Mouse (Mus musculus) A20 (cell line): Measurements from ENCODE around the gene Sdk1.

Source experiments
- DNase-seq: peaks from one replicate; pipeline ENCODE4 v3.0.0-alpha.2; 2011; ENCODE audit warnings: low read depth, low spot score

Sdk1 gene

DNA sequence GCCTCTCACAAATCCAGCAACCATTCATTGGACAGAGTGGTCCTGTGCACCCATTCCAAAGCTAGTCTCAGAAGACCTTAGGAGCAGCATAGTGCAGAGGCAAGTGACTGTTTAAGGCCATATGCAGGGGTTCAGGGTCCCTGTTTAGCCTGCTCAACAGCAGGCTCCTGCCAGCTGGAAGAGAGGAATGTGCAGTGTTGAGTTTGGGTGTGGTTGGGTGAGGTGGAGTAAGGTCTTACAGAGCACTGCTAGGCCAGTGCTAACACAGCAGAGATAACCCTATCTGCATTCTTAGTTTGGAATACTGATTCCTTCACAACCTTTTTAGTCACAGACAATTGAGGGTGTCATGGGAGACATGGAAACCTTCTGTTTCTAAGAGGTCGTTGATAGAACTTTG, 206.0 kb downstream of the Sdk1 start:
- DNase-seq, result no peak

DNA sequence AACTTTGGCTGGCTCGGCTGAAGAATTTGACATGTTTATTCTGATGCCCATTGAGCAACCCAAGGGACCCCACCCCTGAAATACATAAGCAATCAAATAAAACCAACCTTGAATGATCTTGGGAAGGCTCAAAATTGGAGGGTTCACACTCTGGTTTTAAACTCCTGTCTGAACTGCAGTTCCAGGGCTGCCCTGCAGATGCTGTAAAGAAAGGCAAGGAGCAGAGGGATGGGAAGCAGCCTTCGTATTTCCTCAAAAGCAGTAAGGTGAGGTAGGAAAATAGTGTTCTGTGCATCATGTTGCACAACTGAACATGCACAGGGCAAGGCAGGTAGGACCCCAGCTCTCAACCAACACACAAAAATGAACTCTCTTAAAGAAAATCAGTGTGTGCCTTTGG, 222.1 kb downstream of the Sdk1 start:
- DNase-seq, result no peak

DNA sequence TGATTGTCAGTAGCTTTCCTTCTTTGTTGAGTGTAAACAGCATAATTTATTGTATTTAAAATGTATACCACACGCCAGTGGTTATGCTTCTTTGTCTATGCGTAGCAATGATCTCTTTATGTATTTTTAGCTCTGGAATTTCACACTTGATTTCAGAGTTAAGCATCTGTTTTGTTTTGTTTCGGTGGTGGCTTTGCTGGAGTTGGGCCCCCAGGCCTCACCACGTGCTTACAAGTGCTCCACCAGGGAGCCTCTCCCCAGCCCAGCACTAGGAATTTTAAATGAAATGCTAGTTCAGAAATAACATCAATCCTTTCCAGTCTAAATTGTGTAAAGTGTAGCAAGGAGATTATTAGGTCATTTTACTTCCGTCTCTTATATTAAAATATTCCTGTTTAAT, 227.5 kb downstream of the Sdk1 start:
- no peak for DNase-seq

DNA sequence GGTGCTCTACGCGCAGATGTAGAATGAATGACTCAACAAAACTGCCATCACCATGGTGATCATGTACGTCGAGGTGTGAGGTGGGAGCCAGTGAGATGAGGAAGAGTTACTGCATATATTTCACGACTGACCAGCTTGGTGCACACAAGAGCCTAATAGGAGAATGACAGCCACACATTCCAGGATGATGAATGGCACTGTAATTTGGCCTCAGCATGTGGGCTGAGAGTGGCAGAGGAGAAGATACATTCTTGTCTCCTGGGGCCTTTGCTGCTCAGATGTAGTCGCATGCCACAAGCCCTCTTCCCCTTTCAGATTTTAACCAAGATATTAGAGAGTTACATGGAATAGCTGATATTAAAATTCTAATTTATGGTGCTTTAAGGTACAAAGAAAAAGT, 264.0 kb downstream of the Sdk1 start:
- no peak for DNase-seq

DNA sequence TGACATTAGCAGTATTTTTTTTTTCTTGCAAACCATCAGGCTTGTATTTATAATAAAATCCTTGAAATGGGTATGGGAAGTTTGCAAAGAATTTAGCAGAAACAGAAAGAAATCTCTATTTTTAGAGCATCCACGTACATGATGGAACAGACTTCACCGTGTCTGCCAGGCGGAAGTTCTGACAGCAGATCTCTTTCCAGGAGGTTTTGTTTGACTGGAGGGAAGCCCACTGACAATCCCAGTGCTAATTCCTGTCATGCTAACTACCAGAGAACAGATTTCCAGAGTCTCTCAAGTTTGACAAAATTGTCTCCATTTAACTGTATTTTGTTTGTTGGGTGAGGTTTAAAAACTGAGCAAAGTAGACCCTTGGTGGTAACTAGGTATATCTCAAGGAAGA, 265.1 kb downstream of the Sdk1 start:
- no peak for DNase-seq

DNA sequence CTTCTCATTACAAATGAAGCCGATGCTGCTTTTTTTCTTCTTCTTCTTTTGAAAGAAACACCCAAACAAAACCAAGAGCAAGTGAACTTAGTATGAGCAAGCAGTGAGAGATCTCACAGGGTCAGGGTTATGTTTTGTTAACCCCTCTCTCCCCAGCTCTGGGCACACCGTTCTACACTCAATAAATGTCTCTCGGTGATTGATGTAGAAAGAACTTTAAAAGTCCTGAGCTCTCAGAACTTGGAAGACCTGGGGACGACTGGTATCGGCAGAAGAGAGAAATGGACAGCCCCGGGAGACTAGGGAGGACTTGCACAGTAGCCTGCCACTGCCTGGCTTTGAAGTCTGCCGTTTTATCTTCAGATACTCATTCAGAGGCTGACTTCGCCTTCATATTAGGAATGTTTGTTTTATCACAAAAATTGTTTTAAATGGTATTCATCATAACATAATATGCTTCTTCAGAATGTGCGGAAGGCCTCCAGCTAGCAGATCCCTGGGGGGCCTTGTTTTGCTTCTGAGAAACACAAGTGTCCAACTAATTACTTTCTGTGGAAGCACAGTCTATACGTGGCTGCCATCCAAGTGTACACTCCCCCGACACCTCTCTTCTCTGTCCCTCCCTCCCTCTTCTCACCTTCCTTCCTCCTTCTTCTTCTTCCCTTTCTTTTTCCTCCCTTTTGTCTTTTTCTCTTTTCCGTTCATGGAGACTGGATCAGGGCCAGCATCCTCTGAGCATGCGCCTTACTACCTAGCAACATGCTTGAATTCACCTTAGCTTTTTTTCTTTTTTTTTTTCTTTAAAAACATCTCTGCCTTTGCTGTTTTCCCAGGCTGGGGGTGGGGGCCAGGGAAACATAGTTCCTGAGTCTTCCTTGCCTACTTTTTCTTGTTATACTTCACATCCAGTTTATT, 283.8 kb downstream of the Sdk1 start:
- DNase-seq, result no peak

DNA sequence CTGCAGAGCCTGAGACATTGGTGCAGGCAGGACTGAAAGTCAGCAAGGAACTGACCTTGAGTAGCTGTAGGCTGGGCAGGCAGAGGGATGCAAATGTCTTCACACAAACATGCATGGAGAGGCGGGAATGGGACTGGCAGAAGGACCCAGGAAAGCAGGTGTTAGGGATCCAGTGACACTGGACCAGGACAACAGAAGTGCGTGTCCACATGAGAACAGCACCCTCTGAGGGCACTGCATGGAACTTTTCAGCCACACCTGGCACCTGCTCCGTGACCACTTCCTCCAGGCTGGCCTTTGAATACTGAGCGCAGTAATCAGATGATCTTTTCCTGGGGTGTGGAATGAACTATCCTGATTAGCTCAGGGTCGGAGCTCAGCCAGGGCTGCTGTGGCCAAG, 298.9 kb downstream of the Sdk1 start:
- no peak for DNase-seq

DNA sequence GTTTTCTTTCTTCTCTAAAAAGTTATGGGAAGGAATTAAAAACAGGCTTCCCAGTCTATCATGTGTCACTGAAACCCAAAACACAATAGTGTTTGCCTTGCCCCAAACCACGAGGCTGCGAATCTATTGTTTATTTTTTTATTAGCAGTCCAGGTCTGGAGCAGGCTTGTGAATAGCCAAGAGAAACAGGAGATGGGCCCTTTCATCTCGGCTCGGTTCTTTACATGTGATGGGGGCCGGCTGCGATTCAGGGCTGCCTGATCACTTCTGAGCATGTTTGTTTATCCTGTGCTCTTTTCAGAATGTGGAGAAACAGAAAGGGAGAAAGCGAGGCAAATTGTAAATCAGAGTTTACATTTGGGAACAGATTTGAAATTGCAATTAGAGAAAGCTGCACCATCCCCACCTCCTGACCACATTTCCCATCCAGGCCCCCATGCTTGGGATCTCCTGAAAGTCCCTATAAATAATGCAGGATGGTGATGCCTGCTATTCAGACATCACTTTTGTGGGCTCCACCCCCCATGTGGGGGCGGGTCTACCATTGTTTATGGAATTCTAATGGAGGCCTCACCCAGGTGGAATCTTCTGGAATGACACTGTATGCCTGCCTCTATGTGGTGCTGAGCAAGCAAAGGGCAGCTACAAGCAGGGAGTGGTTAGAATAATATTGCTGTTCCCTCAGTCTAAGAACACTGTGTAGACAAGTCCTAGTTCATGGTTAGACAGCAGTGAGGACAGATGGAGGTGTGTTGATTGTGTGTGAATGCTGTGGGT, 301.8 kb downstream of the Sdk1 start:
- DNase-seq, result no peak

DNA sequence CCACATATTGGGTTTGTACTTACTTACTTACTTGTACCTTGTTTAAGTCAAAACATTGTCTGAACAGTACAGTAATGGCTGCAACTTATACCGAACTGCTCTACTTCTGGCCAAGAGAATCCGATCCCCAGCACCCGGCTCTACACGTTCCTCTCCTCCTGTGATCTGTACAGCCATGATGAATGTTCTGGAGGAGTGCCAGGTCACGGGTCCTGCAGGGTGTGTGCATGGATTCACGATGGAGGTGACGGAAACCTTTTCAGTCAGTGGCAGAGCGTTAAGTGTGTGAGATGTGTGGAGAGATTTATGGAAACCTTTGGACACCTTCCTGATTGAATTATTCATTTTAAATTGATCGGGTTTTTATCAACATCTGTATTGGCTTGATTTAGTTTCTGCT, 312.2 kb downstream of the Sdk1 start:
- DNase-seq, result no peak

DNA sequence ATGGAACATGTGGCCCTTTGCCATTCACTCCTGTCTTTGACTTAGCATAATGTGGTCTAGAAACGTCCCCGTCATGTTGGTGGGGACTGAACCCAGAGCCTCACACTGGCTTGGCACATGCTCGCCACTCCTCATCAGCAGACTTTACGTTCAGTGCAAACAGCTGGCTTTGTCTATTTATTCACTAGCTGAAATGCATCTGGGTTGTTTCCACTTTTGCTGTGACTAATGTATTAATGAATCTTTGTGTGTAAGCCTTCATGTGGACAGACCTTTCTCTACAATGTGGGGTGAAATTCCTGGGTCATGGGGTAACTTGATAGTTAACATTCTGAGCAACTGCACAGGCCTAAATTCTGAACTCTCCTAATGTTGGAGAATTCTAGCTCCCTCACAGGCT, 317.4 kb downstream of the Sdk1 start:
- DNase-seq, result no peak

DNA sequence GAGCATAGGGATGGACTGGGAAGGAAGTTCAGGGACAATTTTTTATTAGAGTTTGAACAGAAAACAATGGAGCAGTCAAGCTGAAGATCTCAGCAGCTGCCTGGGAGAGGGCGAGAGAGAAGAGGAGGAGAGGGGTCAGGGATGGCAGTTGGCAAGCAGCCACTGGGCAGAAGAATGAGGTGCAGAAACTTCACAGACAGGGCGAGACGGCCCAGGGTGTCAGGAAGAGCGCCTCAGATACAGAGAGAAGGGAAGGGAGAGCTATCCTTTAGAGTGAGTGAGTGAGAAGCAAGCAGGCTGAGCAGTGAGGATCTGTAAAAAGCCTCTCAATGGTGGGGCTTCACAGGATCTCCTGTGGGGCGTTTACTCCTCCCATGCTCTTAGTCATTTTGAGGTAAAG, 319.0 kb downstream of the Sdk1 start:
- no peak for DNase-seq

DNA sequence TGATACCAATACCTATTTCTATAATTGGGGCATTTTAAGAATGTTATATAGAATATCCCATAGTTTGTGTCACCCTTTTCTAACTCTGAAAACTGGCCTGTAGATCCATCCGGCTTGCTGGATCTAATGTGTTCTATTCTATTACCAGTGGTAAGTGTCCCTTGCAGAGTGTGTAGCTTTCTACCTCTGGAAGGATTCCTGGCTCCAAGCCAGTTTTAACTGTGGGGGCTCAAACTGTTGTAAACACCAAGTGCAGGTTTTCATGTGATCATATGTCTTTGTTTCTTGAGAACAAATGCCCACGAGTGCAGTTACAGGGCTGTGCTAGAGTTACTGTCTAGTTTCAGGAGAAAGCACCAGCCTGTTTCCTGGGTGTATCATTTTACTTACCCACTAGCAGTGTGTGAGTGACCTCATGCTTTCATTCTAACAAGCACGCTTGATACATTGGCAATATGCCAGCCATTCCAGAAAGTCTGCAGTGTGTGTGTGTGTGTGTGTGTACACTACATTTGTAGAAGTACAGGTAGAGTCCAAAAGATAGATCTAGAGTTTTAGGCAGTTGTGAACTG, 320.8 kb downstream of the Sdk1 start:
- DNase-seq, result no peak

DNA sequence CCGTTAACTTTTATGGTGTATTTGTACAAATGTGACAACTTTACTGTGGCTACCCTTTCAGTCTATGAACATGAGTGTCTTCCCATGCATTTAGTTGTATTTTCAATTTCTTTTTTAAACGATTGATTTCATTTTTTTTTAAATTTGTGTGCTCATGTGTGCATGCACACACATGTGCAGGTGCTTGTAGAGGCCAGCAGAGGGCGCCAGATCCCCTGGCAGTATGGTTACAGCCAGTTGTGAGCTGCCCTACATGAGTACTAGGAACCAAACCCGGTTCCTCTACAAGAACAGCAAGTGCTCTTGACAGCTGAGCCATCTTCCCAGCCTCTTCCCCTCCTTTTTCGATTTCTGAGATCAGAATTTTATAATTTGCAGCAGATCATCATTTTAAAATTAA, 322.9 kb downstream of the Sdk1 start:
- no peak for DNase-seq

DNA sequence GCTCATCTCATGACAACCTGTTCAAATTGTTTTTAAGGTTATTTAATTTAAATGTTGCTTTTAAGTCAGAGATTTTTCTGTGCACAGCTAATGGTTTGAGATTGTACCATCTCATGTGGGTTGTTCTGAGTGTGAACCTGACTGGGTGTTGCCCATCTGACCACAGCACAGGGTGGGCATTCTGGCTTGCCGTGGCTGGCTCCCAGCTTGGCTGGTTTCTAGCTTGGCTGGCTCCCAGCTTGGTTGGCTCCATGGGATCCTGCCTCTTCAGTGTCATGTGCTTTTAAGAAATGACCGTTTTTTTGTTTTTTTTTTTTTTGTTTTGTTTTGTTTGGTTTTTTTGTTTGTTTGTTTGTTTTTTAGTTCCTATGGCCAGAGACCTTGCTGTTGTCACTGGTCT, 326.8 kb downstream of the Sdk1 start:
- DNase-seq, result no peak

DNA sequence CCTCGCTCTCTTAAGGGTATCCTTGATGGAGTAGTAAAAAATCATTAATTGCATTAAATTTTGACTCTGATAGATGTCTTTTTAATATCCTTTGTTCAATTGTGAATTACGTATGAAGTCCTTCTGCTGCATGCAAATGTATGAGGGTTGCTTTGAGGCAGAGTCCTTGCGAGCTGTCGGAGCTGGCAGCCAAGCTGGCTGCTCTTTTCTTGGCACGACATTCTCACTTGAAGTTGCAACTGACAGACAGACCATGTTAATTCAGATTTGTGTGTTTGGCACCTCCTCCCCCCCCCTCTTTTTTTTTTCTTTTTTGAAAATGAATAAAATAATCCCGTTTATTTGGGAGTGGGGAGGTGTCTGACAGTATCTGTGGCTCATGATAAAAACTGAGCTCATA, 329.2 kb downstream of the Sdk1 start:
- no peak for DNase-seq

DNA sequence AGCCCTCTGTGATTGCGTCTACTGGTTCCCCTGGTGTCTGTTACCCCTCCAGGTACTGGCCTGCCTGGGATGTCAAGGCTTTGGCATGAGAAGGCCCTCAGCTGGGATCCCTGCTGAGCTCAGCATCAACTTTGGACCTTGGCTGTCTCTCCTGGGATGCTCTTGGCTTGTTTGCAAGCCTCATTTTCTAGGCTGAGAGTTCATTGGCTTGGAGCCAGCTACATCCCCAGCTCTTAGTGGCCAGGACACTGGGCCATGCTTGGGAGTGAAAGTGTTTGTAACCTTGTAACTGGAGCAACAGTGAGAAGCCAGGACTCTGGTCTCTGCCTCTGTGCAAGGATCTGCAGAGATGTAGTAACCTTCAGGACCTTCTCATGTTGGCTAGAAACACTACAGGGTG, 333.0 kb downstream of the Sdk1 start:
- no peak for DNase-seq

DNA sequence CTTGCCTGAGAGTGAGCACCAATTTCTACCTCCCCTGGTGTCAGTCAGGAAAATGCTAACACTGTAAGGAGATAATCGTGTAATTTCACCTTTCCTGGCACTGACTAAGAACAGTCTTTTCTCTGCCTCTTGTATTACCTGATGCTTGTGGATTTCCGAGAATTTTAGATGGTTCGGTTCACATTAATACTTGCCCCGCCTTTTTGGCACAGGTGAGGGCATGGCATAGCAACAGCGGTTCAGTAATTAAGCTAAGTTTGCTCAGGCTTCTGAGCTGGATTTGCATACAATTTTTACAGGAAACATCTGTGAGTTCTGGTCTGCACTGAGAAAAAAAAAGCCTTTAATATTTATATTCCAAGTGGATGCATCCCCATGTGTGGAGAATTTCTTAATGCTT, 350.0 kb downstream of the Sdk1 start:
- no peak for DNase-seq

DNA sequence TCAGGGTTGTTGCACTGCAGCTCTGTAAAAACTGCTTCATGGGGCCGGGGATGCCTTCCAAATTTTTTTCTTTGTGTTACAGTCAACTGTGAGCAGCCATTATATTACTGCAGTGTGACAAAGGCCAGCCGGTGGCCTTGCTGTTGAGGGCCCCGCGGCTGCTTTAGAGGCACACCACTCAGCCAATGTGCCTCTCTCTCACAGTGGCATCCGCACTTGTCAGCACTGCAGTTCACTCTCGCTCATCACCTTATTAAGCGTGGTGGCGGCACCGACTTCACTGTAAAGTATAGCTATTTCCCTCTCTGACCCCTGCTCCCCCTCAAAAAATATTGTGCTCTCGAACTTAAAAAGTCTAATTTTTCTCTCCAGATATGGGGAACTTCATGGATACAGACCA, 371.4 kb downstream of the Sdk1 start:
- no peak for DNase-seq

DNA sequence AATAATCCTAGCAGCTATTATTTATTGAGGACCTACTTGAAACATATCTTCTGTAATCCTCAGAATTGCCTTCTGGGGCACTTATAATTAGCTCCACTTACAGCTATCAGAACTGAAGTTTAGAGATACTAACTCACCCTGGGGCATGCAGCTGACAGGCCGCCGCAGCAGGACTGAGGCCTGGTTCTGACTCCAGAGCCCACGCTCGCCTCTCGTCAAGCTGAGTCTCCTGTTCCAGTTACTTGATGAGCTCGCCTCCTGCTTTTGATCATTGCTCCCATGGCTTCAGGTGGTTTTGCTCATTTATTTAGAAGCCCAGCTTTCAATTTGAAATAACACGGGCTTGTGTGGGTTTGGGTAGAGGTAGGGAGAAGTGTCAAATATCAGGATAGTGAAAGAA, 374.5 kb downstream of the Sdk1 start:
- DNase-seq, result no peak

DNA sequence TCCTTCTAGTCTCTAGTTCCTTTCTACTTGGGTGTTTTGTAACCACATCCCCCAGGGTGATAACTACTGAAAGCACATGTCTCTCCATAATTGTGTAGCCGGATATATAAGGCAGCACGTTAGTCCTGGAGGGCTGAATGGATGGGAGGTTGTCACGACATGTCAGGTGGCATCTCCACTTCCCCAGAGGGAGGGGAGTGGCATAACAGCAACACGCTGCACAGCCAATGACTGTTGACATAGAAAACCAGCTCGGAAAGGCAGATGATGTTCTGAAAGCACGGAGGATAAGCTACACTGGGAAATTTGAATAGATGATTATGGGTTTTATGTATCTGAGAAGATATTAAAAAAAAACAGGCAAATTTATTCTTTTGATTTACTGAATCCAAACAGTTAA, 376.4 kb downstream of the Sdk1 start:
- DNase-seq, result no peak

DNA sequence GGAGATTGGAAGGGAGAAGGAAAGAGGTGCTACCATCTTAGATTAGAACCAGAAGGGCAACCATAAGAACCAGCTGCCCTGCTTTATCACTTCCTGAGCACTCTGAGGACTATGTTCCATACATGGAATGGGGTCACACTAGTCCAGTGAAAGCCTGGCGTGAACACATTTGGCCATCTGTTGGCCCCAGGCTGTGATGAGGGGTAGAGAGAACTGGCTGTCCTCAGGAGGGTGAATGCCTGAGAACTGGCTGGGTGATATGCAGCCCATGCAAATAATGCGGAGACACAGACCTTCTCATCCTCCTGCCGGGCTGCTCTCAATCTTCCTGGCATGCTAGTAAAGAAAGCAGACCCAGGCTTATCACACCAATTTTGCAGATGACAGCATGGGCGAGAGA, 384.1 kb downstream of the Sdk1 start:
- no peak for DNase-seq

DNA sequence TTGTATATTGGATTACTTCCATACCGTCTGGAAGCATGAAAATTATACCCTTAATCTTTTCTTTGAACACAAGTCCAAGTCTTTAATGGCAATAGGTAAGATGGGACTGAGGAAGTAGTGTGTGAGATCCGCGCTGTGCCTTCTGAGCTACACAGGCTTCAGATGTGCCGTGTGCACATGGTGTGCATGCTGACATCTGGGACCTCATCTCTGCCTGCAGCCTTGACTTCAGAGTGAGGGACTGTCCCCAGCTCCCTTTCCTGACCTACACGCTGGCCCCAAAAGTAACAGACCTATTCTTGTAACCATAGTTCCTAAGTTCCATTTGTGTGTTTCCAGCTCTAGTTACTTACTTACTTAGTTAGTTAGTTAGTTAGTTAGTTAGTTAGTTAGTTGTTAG, 390.4 kb downstream of the Sdk1 start:
- no peak for DNase-seq

DNA sequence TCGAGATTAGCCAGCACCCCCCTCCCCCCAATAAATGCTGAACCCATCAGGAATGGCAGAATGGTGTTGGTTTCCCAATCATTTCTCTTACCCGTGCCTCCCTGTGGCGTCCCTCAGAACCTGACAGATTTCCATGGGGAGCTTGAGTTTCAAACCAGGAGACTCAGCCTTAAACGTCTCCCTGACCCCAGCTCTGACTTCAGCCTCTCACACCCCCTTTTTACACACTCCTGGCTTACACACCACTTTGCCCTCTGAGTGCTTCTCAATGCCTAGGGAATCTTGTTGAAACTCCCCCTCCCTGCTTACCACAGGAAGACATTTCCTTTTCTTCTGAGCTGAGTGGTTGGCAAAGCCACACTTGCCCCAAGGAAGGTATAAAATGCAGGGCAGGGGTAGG, 392.0 kb downstream of the Sdk1 start:
- DNase-seq, result no peak
